Mouse (Mus musculus) kidney, postnatal 14 days (tissue): Measurements from ENCODE around the gene H2-Q10.
A peak's percentile ranks its signal among the peaks of the same experiment; 100 is the strongest.
"Not testable (repeated sequence)": the region's sequence is repeated elsewhere in the genome, so short reads cannot be mapped to it uniquely, and the experiment has no call there.

Source experiments
- DNase-seq: peaks from one replicate; pipeline ENCODE4 v3.0.0; 2022; ENCODE audit warnings: mixed read lengths

Gene H2-Q10

GRCm38 (mm10) chr17:35469842-35470751 lies at the start of gene H2-Q10:
Gene H2-Q10 (plus strand): TSS chr17:35470089.
- DNase-seq, result peak; percentile 28

DNA sequence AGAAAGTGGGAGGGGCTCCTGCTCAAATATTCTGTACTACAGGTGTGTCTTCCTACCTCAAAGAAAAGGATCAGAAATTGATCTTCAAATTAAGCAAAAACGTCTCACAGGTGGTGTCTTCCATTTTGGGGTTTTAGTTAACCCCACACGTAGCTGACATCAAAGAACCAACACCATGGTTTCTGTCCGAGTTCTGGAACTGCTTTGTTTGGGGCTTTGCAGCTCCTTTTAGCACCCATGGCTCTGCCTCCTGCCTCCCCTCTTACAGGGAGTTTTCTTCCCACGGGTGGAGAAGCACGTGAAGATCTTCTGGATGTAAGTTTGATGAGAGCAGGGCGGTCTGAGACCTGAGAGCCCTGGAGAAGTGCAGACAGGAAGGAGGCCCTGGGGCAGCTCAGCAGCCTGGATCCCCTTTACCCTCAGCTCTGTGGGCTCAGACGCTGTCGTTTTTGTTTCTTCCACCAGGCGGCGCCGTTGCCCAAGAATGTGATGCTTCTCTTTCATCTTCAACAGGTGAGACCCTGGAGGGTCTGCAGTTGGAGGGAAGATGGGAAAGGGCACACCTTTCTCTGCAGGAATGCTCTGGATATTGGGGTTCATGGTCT lies 49.6 kb upstream of the H2-Q10 start:
- DNase-seq, result peak; percentile 33

DNA sequence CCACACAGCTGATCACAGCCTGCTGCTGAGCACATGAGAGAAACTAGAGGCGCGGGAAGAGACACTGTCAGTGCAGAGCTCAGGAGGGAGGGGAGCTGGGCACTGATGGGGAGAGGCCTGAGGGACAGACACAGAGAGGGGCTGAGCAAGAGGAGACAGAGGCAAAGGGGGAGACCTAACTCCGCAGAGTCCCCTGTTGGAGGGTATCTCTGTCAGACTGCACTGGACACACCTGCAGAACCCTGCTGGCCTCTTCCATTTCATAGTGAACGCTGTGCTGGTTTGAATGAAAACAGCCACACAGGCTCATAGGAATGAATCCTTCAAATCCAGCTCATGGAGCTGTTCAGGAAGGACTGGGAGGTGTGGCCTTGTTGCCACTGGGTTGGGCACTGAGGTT lies 48.6 kb upstream of the H2-Q10 start:
- DNase-seq, result not testable (repeated sequence)

DNA sequence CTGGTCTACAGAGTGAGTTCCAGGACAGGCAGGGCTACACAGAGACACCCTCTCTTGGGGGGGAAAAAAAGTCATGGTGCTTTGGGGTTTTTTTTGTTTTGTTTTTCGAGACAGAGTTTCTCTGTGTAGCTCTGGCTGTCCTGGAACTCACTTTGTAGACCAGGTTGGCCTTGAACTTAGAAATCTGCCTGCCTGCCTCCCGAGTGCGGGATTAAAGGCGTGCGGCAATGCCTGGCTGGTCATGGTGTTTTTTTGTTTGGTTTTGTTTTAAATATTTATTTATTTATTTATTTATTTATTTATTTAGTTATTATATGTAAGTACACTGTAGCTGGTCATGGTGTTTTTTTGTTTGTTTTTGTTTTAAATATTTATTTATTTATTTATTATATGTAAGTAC lies 47.5 kb upstream of the H2-Q10 start:
- not testable (repeated sequence) for DNase-seq

GRCm38 (mm10) chr17:35423131-35423810 lies 46.6 kb upstream of the H2-Q10 start:
- not testable (repeated sequence) for DNase-seq

- not testable (repeated sequence) for DNase-seq
These were observed 45.8 kb upstream of the H2-Q10 start for GRCm38 (mm10) chr17:35424106-35424505.

GRCm38 (mm10) chr17:35424624-35425416 lies 45.1 kb upstream of the H2-Q10 start, which contains the start of gene H2-Q6:
Gene H2-Q6 (plus strand): TSS chr17:35424850.
- peak; percentile 77 for DNase-seq

GRCm38 (mm10) chr17:35425474-35425873 lies 44.4 kb upstream of the H2-Q10 start:
- not testable (repeated sequence) for DNase-seq

GRCm38 (mm10) chr17:35428883-35429282 lies 41.0 kb upstream of the H2-Q10 start:
- not testable (repeated sequence) for DNase-seq

DNA sequence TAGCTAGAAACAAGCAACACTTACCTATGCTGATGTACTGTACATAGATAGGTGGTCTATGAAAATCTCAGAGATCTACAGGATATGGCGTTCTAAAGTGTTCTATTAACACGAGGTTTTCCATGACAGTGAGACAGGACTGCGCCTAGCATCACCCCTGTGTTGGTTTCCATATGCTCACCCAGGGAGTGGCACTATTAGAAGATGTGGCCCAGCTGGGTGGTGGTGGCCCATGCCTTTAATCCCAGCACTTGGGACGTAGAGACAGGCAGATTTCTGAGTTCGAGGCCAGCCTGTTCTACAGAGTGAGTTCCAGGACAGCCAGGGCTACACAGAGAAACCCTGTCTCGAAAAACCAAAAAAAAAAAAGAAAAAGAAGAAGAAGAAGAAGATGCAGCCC lies 39.2 kb upstream of the H2-Q10 start:
- not testable (repeated sequence) for DNase-seq

DNA sequence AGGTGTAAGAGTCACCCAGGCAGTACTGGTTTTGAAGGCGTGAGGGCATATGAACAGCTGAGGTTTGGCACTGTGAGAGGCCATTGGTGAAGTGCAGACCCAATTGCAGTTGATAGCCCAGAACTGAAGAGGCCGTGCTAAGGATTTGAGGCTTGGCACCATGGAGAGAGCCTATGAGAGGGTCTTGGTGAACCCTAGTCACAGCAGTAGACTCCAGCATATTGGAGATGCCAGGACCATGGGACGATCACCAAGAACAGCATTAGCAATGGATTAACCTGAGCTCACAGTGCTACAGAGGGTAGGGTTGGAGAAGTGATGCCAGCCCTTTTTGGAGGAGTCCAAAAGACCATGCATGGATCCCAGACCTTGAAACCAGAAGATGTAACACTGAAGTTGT lies 37.7 kb upstream of the H2-Q10 start:
- not testable (repeated sequence) for DNase-seq

DNA sequence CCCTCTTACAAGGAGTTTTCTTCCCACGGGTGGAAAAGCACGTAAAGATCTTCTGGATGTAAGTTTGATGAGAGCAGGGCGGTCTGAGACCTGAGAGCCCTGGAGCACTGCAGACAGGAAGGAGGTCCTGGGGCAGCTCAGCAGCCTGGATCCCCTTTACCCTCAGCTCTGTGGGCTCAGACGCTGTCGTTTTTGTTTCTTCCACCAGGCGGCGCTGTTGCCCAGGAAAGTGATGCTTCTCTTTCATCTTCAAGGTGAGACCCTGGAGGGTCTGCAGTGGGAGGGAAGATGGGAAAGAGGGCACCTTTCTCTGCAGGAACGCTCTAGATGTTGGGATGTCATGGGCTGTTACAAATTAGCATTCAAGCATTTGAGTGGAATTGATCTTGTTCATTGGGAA lies 35.1 kb upstream of the H2-Q10 start:
- DNase-seq, result not testable (repeated sequence)

DNA sequence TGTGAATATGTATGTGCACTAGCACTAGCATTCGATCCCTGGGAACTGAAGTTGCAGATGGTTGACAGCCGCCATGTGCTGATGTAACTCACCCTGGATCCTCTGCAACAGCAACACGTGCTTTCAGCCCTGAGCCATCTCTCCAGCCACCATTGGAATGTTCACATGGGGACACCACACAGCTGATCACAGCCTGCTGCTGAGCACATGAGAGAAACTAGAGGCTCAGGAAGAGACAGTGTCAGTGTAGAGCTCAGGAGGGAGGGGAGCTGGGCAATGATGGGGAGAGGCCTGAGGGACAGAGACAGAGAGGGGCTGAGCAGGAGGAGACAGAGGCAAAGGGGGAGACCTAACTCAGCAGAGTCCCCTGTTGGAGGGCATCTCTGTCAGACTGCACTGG lies 34.3 kb upstream of the H2-Q10 start:
- DNase-seq, result not testable (repeated sequence)

GRCm38 (mm10) chr17:35437386-35437936 lies 32.4 kb upstream of the H2-Q10 start:
- DNase-seq, result not testable (repeated sequence)

DNA sequence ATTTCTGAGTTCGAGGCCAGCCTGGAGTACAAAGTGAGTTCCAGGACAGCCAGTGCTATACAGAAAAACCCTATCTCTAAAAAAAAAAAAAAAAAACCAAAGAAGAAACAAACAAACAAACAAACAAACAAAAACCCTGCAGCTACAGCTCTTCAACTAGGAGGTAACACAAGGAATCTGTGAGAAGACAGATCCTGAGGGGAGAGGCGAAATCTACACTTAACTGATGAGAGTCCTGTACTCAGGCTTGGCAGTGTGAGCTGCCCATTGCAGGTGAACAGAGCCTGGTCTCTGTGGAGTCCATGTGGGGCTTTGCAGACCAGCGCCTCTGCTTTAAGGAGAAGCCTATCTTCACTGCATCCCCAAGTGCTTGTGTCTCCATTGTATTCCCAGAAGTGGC lies 31.5 kb upstream of the H2-Q10 start:
- not testable (repeated sequence) for DNase-seq

GRCm38 (mm10) chr17:35438885-35439284 lies 31.0 kb upstream of the H2-Q10 start, which contains the start of gene H2-Q7:
Gene H2-Q7 (plus strand): TSS chr17:35439155.
- peak; percentile 90 for DNase-seq

GRCm38 (mm10) chr17:35439295-35439747 lies 30.6 kb upstream of the H2-Q10 start:
- peak; percentile 21 for DNase-seq

DNA sequence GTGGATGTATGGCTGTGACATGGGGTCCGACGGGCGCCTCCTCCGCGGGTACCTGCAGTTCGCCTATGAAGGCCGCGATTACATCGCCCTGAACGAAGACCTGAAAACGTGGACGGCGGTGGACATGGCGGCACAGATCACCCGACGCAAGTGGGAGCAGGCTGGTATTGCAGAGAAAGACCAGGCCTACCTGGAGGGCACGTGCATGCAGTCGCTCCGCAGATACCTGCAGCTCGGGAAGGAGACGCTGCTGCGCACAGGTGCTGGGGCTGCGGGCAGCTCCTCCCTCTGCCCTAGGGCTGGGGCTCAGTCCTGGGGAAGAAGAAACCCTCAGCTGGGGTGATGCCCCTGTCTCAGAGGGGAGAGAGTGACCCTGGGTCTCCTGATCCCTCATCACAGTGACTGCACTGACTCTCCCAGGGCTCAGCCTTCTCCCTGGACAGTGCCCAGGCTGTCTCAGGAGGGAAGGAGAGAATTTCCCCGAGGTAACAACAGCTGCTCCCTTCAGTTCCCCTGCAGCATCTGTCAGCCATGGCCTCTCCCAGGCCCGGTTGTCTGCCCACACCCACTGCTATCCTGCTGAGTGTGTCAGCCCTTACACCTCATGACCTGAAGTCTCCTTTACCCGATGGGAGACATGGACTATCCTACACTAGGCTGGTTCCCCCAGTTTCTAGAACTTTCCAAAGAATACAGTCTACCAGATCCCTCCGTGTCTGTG lies 29.8 kb upstream of the H2-Q10 start:
- not testable (repeated sequence) for DNase-seq

- not testable (repeated sequence) for DNase-seq
These were observed 27.5 kb upstream of the H2-Q10 start for GRCm38 (mm10) chr17:35442376-35442775.

DNA sequence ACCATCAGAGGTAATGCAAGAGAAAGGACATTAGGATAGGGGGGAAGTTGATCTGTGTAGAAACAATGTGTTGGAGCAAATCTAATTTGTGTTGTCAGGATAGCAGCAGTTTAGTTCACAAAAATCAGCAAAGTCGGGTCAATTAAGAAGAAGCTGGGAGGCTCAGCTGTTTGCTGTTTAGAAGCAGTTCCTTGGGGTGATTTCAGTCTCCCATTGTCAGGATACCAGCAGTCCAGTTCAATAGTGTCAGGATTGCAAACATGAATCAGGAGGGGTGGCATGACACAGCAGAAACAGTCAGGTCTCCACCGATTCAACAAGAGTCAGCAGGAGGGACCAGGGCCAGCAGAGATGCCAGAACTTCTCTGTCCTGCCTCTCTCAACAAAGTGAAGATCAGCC lies 25.4 kb upstream of the H2-Q10 start:
- DNase-seq, result not testable (repeated sequence)

- DNase-seq, result not testable (repeated sequence)
These were observed 11.6 kb upstream of the H2-Q10 start for GRCm38 (mm10) chr17:35458247-35458646.
